ENCODE assay signal across 22 mouse cellular contexts in genomic region chr6:31292081-31292480, GRCm38 (mm10).
A peak's percentile ranks its signal among the peaks of the same experiment; 100 is the strongest.
DNase-seq lines count a peak whose midpoint lies in the region; ATAC-seq lines count a peak whose summit lies in the region.
"Had no signal": no experiment of that assay in that cellular context is flagged by ENCODE, and none has a peak within 500 bp of the region (broad histone marks: within the 10 kb centered on the region; RNA-seq: fewer than 3 reads in every experiment).

No protein-coding gene starts in this region.

- peak; percentile 22 for DNase-seq in heart, adult 11 months
- DNase-seq in retina, adult 2 months (ENCODE audit: low read depth, low spot score) = peak; percentile 44
- DNase-seq in retina, embryonic 14.5 days (ENCODE audit: low spot score) = no peak
- DNase-seq in retina, postnatal 1 day = peak; percentile 63
- peak; percentile 55 for DNase-seq in retina, postnatal 7 days (ENCODE audit: low read depth, low spot score)
- no peak for DNase-seq in spleen, postnatal 10 days (ENCODE audit: low spot score in 2 of 2)
- DNase-seq: adrenal gland, adult 2 months; adrenal gland, adult 8-10 months; adrenal gland, postnatal 10 days; adrenal gland, postnatal 14 days; adrenal gland, postnatal 25 days; adrenal gland, postnatal 36 days; B cell, adult 2 months; cerebellum, adult 11 months; cerebellum, adult 11-12 months had no signal

- H3K36me3 ChIP-seq in heart, embryonic 12.5 days = no peaks in the 10 kb centered on the region
- no peaks in the 10 kb centered on the region for H3K36me3 ChIP-seq in forebrain, embryonic 13.5 days (ENCODE audit: poor library complexity, severe bottlenecking)
- H3K36me3 ChIP-seq: G1E had no signal

- H3K27ac ChIP-seq in heart, embryonic 12.5 days (ENCODE audit: poor library complexity, severe bottlenecking) = no peak overlapping the region
- H3K27ac ChIP-seq in forebrain, embryonic 13.5 days = no peak overlapping the region

- no peaks in the 10 kb centered on the region for H3K9me3 ChIP-seq in heart, embryonic 12.5 days (replicated peaks)
- no peaks in the 10 kb centered on the region for H3K9me3 ChIP-seq in forebrain, embryonic 13.5 days (replicated peaks)
- H3K9me3 ChIP-seq: G1E had no signal

- H3K4me3 ChIP-seq in heart, embryonic 12.5 days = no peak overlapping the region
- no peak overlapping the region for H3K4me3 ChIP-seq in forebrain, embryonic 13.5 days

- peaks cover 14% of the 10 kb centered on the region for H3K4me1 ChIP-seq in heart, embryonic 12.5 days (replicated peaks)
- 0 out of 2 replicates have a peak, but pooled peaks cover 3% of the 10 kb centered on the region for H3K4me1 ChIP-seq in forebrain, embryonic 13.5 days

- peaks cover 8% of the 10 kb centered on the region; the same call in 1 of the 2 replicates for H3K27me3 ChIP-seq in heart, embryonic 12.5 days (replicated peaks)
- no peaks in the 10 kb centered on the region for H3K27me3 ChIP-seq in forebrain, embryonic 13.5 days
- H3K27me3 ChIP-seq: CH12.LX, Patski had no signal

- no peak overlapping the region for H3K9ac ChIP-seq in heart, embryonic 12.5 days
- H3K9ac ChIP-seq in forebrain, embryonic 13.5 days = no peak overlapping the region

- WGBS in heart, embryonic 12.5 days = 86% methylated on average over 7 of the region's 7 CpGs
- 90% methylated on average over 7 of the region's 7 CpGs for WGBS in forebrain, embryonic 13.5 days

- ATAC-seq in heart, embryonic 12.5 days (ENCODE audit: insufficient number of reproducible peaks, low FRiP score) = no peak
- no peak for ATAC-seq in forebrain, embryonic 13.5 days
- ATAC-seq: activated CD4-positive, CD25-positive, alpha-beta regulatory T cell, adult 4 months; CD4-positive, CD25-positive, alpha-beta regulatory T cell, adult 4 months; Patski had no signal

- no peak overlapping the region for H3K4me2 ChIP-seq in heart, embryonic 12.5 days
- H3K4me2 ChIP-seq in forebrain, embryonic 13.5 days = no peak overlapping the region

Comparison
In these comparisons a context has a peak if more than half of its experiments do, and no peak if none do; other contexts are left out.
1. DNase-seq: peak in heart, adult 11 months (single experiment), retina, adult 2 months (single experiment), retina, postnatal 1 day (single experiment) and retina, postnatal 7 days (single experiment); none in retina, embryonic 14.5 days (single experiment) and spleen, postnatal 10 days (0 of 2).